Mouse (Mus musculus) layer of hippocampus, adult 9-10 months (tissue): ENCODE measurements at regions not wholly inside any gene's neighbourhood (a gene's known extent, or its start where the extent isn't known, plus 50 kb on each side); places are given as distances from the start of the nearest gene placed in this dataset.

Experiments used
- DNase-seq: peaks from one replicate; pipeline ENCODE4 v3.0.0; 2022; ENCODE audit warnings: low spot score

- no peak for DNase-seq
Measured at GRCm38 (mm10) chr1:76081700-76082099, 535.6 kb downstream of the Slc4a3 start.

GRCm38 (mm10) chr1:76083273-76084036, 537.4 kb downstream of the Slc4a3 start:
- DNase-seq, result no peak

- no peak for DNase-seq
Measured at GRCm38 (mm10) chr1:76091031-76091430, 545.0 kb downstream of the Slc4a3 start.

GRCm38 (mm10) chr1:76113281-76113680, 567.2 kb downstream of the Slc4a3 start:
- no peak for DNase-seq

- no peak for DNase-seq
Measured at GRCm38 (mm10) chr1:76120840-76121239, 574.8 kb downstream of the Slc4a3 start.

GRCm38 (mm10) chr1:76130353-76130752, 584.3 kb downstream of the Slc4a3 start:
- no peak for DNase-seq

DNA sequence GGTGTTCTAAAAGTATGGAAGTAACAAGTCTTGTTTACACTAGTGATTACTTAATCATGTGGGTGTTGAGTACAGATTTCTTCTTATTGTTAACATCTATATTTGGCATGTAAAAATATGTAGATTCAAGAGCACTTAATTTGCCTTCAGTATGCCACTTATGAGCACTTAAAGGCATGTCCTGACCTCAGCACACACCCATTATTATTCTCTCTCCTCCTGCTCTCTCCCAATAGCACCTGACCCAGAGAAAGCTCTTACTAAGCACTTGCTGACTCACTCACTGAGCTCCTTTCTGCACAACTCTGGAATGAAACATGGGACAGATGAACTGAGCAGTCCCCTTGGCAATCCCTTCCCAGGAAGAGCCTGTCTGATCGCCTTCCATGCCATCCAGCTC, 590.7 kb downstream of the Slc4a3 start:
- DNase-seq, result no peak

GRCm38 (mm10) chr1:76137701-76138100, 591.6 kb downstream of the Slc4a3 start:
- no peak for DNase-seq

- no peak for DNase-seq
Measured at GRCm38 (mm10) chr1:76143516-76143915, 597.5 kb downstream of the Slc4a3 start.

DNA sequence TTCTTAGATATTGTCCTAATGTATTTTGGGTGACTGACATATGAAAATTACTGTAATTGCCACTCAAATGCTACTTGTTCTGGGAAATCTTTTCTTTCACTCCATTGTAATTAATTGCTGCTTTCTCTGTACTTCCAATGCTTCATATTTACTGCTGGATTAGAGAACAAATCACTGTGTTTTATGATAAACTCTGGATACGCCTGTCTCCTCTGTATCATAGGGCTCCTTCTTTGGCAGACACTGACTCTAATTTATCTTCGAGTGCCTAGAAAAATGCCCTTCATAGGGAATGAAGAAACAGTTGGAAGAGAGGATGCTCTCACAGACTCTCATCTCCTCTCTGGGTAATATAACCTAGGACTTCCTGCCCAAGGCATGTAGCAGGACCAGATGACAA, 602.9 kb downstream of the Slc4a3 start:
- no peak for DNase-seq

- DNase-seq, result no peak
Measured at GRCm38 (mm10) chr1:76156291-76156690, 610.2 kb downstream of the Slc4a3 start.

- DNase-seq, result no peak
Measured at GRCm38 (mm10) chr1:76167486-76167885, 621.4 kb downstream of the Slc4a3 start.

DNA sequence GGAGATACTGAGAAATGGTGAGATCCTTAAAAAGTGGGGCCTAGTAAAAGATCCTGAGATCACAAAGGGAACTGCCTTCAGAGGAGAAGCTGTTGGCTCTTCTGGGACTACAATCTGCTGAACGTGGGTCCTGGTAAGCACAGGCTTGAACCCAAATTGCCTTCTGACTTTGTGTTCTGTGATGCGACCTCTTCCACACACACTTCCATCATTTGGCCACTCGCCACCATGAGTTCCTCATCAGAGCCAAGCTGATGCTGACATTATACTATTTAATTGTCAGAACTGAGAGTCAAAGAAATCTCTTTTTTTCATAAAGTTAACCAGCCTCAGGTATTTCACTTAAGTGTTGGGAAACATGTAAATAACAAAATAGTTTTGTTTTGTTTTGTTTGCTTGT, 635.1 kb downstream of the Slc4a3 start:
- no peak for DNase-seq

- no peak for DNase-seq
Measured at GRCm38 (mm10) chr1:76194844-76195243, 648.8 kb downstream of the Slc4a3 start.

DNA sequence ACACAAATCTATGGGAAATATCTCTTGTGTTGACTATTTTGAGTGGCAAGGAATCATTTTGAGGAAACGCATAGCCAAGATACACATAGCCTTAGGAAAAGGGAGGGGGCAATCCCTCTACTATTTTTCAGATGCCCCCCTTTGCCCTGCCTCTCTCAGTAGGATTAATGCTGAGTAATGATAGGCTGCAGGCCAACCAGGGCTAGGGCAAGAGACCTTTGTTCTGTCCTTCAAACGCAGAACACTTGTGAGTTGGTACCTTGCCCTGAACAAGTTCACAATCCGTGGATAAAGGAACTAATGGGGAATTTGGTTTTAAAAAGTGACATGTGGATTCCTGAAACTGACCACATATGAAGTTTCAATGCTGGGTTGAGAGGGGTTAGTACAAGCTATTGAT, 651.6 kb downstream of the Slc4a3 start:
- DNase-seq, result no peak

DNA sequence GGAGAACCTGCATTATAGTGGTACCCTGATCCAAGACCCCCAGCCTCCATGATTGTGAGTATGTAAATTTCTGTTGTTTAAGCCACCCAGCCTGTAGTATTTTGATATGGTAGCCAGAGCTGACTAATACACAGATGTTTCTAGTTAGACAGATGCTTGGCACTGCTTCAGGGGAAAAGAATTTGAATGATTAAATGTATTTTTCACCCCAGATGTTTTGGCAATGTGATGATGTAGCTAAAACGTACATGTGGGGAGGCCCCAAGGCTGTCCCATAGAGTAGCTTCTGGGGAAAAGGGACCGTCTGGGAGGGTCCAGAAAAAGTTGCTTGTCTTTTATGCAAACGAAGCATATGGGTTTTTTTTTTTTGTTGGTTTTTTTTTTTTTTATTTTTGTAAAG, 654.8 kb downstream of the Slc4a3 start:
- DNase-seq, result no peak

DNA sequence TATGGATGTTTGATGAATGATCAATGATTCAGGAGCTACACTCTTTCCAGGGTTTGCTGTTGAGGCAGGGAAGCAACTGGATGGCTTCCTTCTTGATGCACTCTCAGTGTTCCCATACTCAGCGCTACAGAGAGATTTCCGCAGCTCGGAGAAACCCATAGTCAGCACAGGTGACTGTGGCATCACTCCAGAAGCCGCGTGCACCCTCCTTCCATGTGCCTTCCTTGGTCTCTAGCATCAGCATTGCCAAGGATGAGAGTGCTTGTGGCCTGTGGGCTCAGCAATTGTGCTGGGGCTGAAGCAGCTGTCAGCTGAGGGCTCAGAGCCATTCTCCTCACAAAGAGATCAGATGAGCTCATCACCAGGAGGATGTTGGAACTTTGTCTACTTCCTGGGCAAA, 666.4 kb downstream of the Slc4a3 start:
- no peak for DNase-seq

GRCm38 (mm10) chr1:76244721-76245120, 698.7 kb downstream of the Slc4a3 start:
- no peak for DNase-seq

DNA sequence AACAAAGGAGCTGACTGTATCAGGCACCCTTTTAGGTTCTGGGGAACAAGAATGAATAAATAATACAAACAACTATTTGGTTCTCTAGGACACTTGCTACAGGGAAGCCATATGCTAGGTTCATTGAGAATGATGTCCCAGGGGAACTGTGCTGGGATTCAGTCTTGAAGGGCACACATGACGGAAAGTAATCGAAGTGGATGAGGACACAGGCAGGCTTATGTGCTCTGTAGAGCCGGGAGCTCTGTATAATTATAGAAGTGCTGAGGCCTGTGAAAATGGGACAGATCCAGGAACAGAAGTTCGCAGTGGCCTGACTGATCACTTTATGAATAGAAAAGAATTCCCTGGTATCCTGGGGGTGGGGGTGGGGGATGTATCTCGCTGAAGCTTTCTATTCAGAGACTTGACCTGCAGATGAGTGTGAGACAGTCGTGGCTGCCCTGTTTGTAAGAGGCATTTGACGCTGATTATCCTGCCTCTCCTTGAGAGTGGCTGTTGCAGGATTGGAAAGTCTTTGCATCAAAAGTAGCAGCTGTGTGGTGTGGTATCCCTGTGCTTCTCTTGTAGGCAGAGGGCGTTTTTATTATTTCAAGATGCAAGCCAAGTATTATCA, 700.2 kb downstream of the Slc4a3 start:
- no peak for DNase-seq

GRCm38 (mm10) chr1:76247126-76247525, 701.1 kb downstream of the Slc4a3 start:
- DNase-seq, result no peak

DNA sequence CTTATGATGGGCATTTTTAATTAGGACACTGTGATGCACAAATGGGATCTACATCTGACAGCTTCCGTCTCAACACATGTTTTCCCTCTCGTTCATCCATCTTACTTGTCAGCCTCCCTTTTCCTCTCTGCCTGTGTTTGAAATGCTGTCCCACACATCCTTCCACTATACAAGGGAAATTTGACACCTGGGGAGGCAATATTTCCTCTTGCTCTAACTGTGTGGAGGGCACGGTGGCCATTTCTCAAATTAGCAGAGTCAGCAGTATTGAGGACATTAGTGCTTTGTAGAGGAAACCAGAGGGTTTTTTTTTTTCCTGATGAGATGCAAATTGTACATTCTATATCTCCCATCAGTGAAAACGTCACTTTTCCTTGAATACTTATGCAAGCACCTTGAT, 712.2 kb downstream of the Slc4a3 start:
- no peak for DNase-seq

DNA sequence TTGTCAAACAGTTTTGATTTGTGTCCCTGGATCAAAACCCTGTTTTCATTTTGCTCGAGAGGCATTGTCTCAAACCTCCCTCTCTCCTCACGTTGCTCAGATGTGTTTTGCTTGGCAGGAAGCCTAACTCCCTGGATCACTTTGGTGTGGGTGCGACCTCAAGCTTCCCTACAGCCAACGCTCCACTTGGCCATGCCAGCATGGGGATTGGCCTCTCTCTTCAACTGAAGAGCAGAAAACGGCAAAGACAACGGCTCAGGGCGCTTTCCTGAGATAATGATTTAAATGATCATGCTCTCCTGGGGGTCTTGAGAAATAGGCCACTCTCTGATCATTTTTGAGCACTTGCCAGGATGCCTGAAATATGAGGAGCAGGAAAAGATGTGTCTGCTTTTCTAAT, 730.1 kb downstream of the Slc4a3 start:
- DNase-seq, result no peak

- no peak for DNase-seq
Measured at GRCm38 (mm10) chr1:76276624-76277023, 730.6 kb downstream of the Slc4a3 start.

- DNase-seq, result no peak
Measured at GRCm38 (mm10) chr1:76283322-76283721, 737.3 kb downstream of the Slc4a3 start.
